8 mouse cellular contexts compared by ENCODE assay signal in genomic region chr4:106909797-106910196, GRCm38 (mm10). TPM values are rescaled to one million over a fixed set of nuclear protein-coding genes. Genes with fewer than 3 reads are reported as not detected.
DNase-seq lines count a peak whose midpoint lies in the region; ATAC-seq and TF ChIP-seq lines count a peak whose summit lies in the region.

No protein-coding gene starts in this region.

- no peak for TF ChIP-seq CTCF in cortical plate, adult 2 months (IDR thresholded peaks at IDR 0.05; ENCODE audit: extremely low read depth, insufficient read depth, low read length)
- no peak for TF ChIP-seq CTCF in liver, postnatal 0 days (IDR thresholded peaks at IDR 0.05; ENCODE audit: low read depth)

- H3K27me3 ChIP-seq in kidney, embryonic 15.5 days: no peaks in the 10 kb centered on the region
- no peaks in the 10 kb centered on the region for H3K27me3 ChIP-seq in hindbrain, embryonic 10.5 days (ENCODE audit: insufficient read depth, poor library complexity, severe bottlenecking)
- H3K27me3 ChIP-seq in liver, postnatal 0 days (ENCODE audit: insufficient read depth, low read length): no peaks in the 10 kb centered on the region

- WGBS in kidney, embryonic 15.5 days: 3% methylated on average over 6 of the region's 6 CpGs
- 2% methylated on average over 6 of the region's 6 CpGs for WGBS in hindbrain, embryonic 10.5 days
- WGBS in liver, postnatal 0 days (ENCODE audit: insufficient replicate concordance): 4% methylated on average over 6 of the region's 6 CpGs

- TF ChIP-seq EP300 in liver, postnatal 0 days (IDR thresholded peaks at IDR 0.05; ENCODE audit: low read depth): no peak

- H3K9ac ChIP-seq in kidney, embryonic 15.5 days: peak overlapping the region; percentile 36; the same call in 1 of the 2 replicates
- peak overlapping the region; percentile 59 for H3K9ac ChIP-seq in liver, postnatal 0 days (replicated peaks)

- TF ChIP-seq POLR2A in cortical plate, adult 2 months (IDR thresholded peaks at IDR 0.05; ENCODE audit: extremely low read depth, insufficient read depth, low read length): no peak

- no peak for ATAC-seq in kidney, embryonic 15.5 days (replicated peaks; ENCODE audit: low FRiP score)
- ATAC-seq in liver, postnatal 0 days: no peak

- H3K36me3 ChIP-seq in kidney, embryonic 15.5 days: peaks cover 17% of the 10 kb centered on the region
- H3K36me3 ChIP-seq in hindbrain, embryonic 10.5 days: peaks cover 19% of the 10 kb centered on the region
- peaks cover 8% of the 10 kb centered on the region for H3K36me3 ChIP-seq in liver, postnatal 0 days (replicated peaks; ENCODE audit: insufficient read depth, low read length)

- peak overlapping the region; percentile 81 for H3K4me2 ChIP-seq in kidney, embryonic 15.5 days
- peak overlapping the region; percentile 100 for H3K4me2 ChIP-seq in liver, postnatal 0 days (ENCODE audit: low read depth, low read length)

- peak overlapping the region; percentile 96 for H3K27ac ChIP-seq in kidney, embryonic 15.5 days
- H3K27ac ChIP-seq in cortical plate, adult 2 months (ENCODE audit: insufficient read depth, low read length): no peak overlapping the region
- H3K27ac ChIP-seq in hindbrain, embryonic 10.5 days: peak overlapping the region; percentile 100
- H3K27ac ChIP-seq in liver, postnatal 0 days (ENCODE audit: low read depth): peak overlapping the region; percentile 91

- H3K9me3 ChIP-seq in kidney, embryonic 15.5 days (replicated peaks): no peaks in the 10 kb centered on the region
- no peaks in the 10 kb centered on the region for H3K9me3 ChIP-seq in hindbrain, embryonic 10.5 days
- no peaks in the 10 kb centered on the region for H3K9me3 ChIP-seq in liver, postnatal 0 days (ENCODE audit: low read length)

- H3K4me3 ChIP-seq in kidney, embryonic 15.5 days (replicated peaks): peak overlapping the region; percentile 100
- H3K4me3 ChIP-seq in cortical plate, adult 2 months (ENCODE audit: insufficient read depth, low read length): peak overlapping the region; percentile 54; the same call in 1 of the 2 replicates
- H3K4me3 ChIP-seq in hindbrain, embryonic 10.5 days: peak overlapping the region; percentile 100
- peak overlapping the region; percentile 92 for H3K4me3 ChIP-seq in liver, postnatal 0 days (ENCODE audit: low read depth, low read length)

- no peak for DNase-seq in kidney, adult 8-10 months
- DNase-seq in hindbrain, embryonic 10.5 days (ENCODE audit: low spot score): peak; percentile 41
- no peak for DNase-seq in liver, postnatal 0 days
- DNase-seq in thymus, postnatal 4 days: peak; percentile 49
- no peak for DNase-seq in layer of hippocampus, adult 18-20 months (ENCODE audit: low spot score in 2 of 2)
- no peak for DNase-seq in cerebellum, adult 11 months

- H3K4me1 ChIP-seq in kidney, embryonic 15.5 days: peaks cover 63% of the 10 kb centered on the region
- peaks cover 12% of the 10 kb centered on the region; the same call in 1 of the 2 replicates for H3K4me1 ChIP-seq in cortical plate, adult 2 months (ENCODE audit: control insufficient read depth, insufficient read depth, low read length)
- H3K4me1 ChIP-seq in hindbrain, embryonic 10.5 days (replicated peaks): peaks cover 73% of the 10 kb centered on the region
- peaks cover 46% of the 10 kb centered on the region for H3K4me1 ChIP-seq in liver, postnatal 0 days (ENCODE audit: insufficient read depth)

RNA-seq across cellular contexts. Expression of gene Ssbp3, which starts 0.7 kb away (rescaled TPM):
- 99.4 and 108 TPM in 2 replicates for polyA plus RNA-seq in kidney, embryonic 15.5 days (2015; fragmentation: Nextera tagmentation; extraction: Ambion mirVana)
- polyA plus RNA-seq in cortical plate, adult 2 months (2012; rRNA removed): 121 and 123 TPM in 2 replicates
- polyA plus RNA-seq in hindbrain, embryonic 10.5 days (2016; fragmentation: Nextera tagmentation; extraction: Ambion mirVana): 140 and 180 TPM in 2 replicates
- polyA plus RNA-seq in liver, postnatal 0 days (2015; fragmentation: Nextera tagmentation; extraction: Ambion mirVana): 22.8 and 26.8 TPM in 2 replicates
- total RNA-seq in layer of hippocampus, adult 18-20 months (2021): 100 to 1,000 TPM; 158 to 189 TPM

Comparison
In these comparisons a context has a peak if more than half of its experiments do, and no peak if none do; other contexts are left out.
1. DNase-seq: peak in hindbrain, embryonic 10.5 days (single experiment) and thymus, postnatal 4 days (single experiment); none in kidney, adult 8-10 months (0 of 2), liver, postnatal 0 days (single experiment), layer of hippocampus, adult 18-20 months (0 of 2) and cerebellum, adult 11 months (single experiment).
2. Peak in every context shown above with its lines, with median percentiles within 50 percentile points of each other: H3K4me3 ChIP-seq.